Mouse (Mus musculus) bone marrow, adult 2 months (tissue): ENCODE data around the gene 4933428G20Rik.

Experiments used
- CTCF ChIP-seq: fragments of 200-500 bp; IDR thresholded peaks from 2 replicates; pipeline ENCODE4 v1.5.1; 2011; ENCODE audit warnings: low read length, control low read depth; ENCODE audit not compliant: control insufficient read depth, insufficient read depth
- POLR2A ChIP-seq: fragments of 200-500 bp; IDR thresholded peaks from 2 replicates; pipeline ENCODE4 v1.6.1; 2011; ENCODE audit warnings: low read depth, mild to moderate bottlenecking, control low read depth, low read length, borderline replicate concordance; ENCODE audit not compliant: control insufficient read depth

- TF ChIP-seq CTCF (no peak), POLR2A (no peak)
Observed at GRCm38 (mm10) chr11:97532950-97533582, 32.9 kb upstream of the 4933428G20Rik start.
